Mouse (Mus musculus) fat pad, adult 2 months (tissue): ENCODE data around the gene Nepn.
"Not testable (repeated sequence)": the region's sequence is repeated elsewhere in the genome, so short reads cannot be mapped to it uniquely, and the experiment has no call there.

Source experiments
- DNase-seq: peaks from one replicate; pipeline ENCODE4 v3.0.0-alpha.2; 2011; ENCODE audit warnings: low read depth, low spot score; ENCODE audit errors: extremely low read depth

Nepn gene

GRCm38 (mm10) chr10:52388922-52389430 is at the start of gene Nepn:
Gene Nepn, plus strand, starts transcription at chr10:52388972.
- DNase-seq, result no peak

GRCm38 (mm10) chr10:52343324-52343723 is 45.4 kb upstream of the Nepn start:
- DNase-seq, result not testable (repeated sequence)

GRCm38 (mm10) chr10:52353184-52353583 is 35.6 kb upstream of the Nepn start:
- DNase-seq, result no peak

- DNase-seq, result no peak
These were observed 30.3 kb upstream of the Nepn start, which contains the start of gene Gm26741 for GRCm38 (mm10) chr10:52358467-52358866. Gene Gm26741, plus strand, starts transcription at chr10:52358767.

GRCm38 (mm10) chr10:52360241-52360735 is 28.5 kb upstream of the Nepn start:
- DNase-seq, result no peak

GRCm38 (mm10) chr10:52360862-52361609 is 27.7 kb upstream of the Nepn start:
- DNase-seq, result no peak

- no peak for DNase-seq
These were observed 20.4 kb upstream of the Nepn start for GRCm38 (mm10) chr10:52368376-52368775.

- no peak for DNase-seq
These were observed 14.9 kb upstream of the Nepn start for GRCm38 (mm10) chr10:52373834-52374233.

GRCm38 (mm10) chr10:52374651-52375050 is 14.1 kb upstream of the Nepn start:
- DNase-seq, result no peak

GRCm38 (mm10) chr10:52376422-52376821 is 12.3 kb upstream of the Nepn start:
- no peak for DNase-seq

GRCm38 (mm10) chr10:52377813-52378212 is 11.0 kb upstream of the Nepn start:
- no peak for DNase-seq

- DNase-seq, result no peak
These were observed 7.4 kb upstream of the Nepn start for GRCm38 (mm10) chr10:52381321-52381801.

- no peak for DNase-seq
These were observed 6.8 kb upstream of the Nepn start, which contains the start of gene Gopc for GRCm38 (mm10) chr10:52381845-52382591. Gene Gopc, minus strand, starts transcription at chr10:52382124.

- peak; percentile 80 for DNase-seq
These were observed 5.8 kb upstream of the Nepn start for GRCm38 (mm10) chr10:52383022-52383421.

GRCm38 (mm10) chr10:52383522-52383921 is 5.2 kb upstream of the Nepn start:
- peak; percentile 74 for DNase-seq

- no peak for DNase-seq
These were observed 3.8 kb upstream of the Nepn start for GRCm38 (mm10) chr10:52384823-52385610.

GRCm38 (mm10) chr10:52387192-52387591 is 1.6 kb upstream of the Nepn start:
- DNase-seq, result no peak

- DNase-seq, result no peak
These were observed 666 bp downstream of the Nepn start for GRCm38 (mm10) chr10:52389438-52389837.

GRCm38 (mm10) chr10:52391208-52391607 is 2.4 kb downstream of the Nepn start:
- DNase-seq, result no peak

- no peak for DNase-seq
These were observed 7.9 kb downstream of the Nepn start for GRCm38 (mm10) chr10:52396647-52397046.

GRCm38 (mm10) chr10:52398715-52399114 is 9.9 kb downstream of the Nepn start:
- no peak for DNase-seq
